Mouse (Mus musculus) liver, embryonic 14.5 days (tissue): Measurements from ENCODE around the gene Sytl3.

Experiments used
- CTCF ChIP-seq: IDR thresholded peaks from 2 replicates; pipeline ENCODE4 v1.5.1; 2016; ENCODE audit warnings: antibody characterized with exemption, low read depth, control low read depth
- EP300 ChIP-seq: IDR thresholded peaks from 2 replicates; pipeline ENCODE4 v1.6.1; 2016; ENCODE audit warnings: antibody characterized with exemption, low read depth

DNA sequence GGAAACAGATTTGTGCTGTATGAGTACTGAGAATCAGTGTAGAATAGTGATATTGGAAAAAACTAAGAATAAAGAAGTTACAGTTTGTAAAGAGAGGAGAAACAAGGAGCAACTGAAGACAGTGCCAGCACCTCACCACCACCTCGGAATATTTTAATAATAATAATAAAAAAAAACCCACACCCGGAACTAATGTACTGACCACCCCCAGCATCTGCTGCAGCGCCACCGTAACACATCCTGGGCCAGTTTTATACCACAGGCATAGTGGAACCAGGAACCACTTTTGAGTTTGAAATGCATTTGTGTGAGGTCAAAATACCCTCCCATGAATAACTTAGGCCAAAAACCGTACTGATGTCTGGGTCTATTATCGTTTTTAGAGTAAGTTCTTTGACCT is 122.4 kb downstream of the Sytl3 start:
- no peak for TF ChIP-seq CTCF
- no peak for TF ChIP-seq EP300
